Mouse (Mus musculus) gastrocnemius, postnatal 25 days (tissue): ENCODE data around the gene Acsf3. TPM values are rescaled to one million over a fixed set of nuclear protein-coding genes. Genes with fewer than 3 reads are reported as not detected.

Source experiments
- DNase-seq: peaks from one replicate; pipeline ENCODE4 v3.0.0; 2022
- long read RNA-seq, 2 experiments: library from polyadenylated mRNA; stranded (forward); transcript quantifications; one replicate each; pipeline ENCODE4 v2.0.0; 2021
- total RNA-seq, 2 experiments: library from RNA; stranded (reverse); gene quantifications; 1 replicate in 1 of 2; 2 replicates in 1 of 2; pipeline ENCODE4 v1.2.3; 2021

Acsf3 gene
- total RNA-seq = 10 to 100 TPM; 12.9 to 13.3 TPM
- long read RNA-seq, experiment 1, partial matches to known transcripts = 0 of 1 reads
- long read RNA-seq, experiment 1, other reads (novel, unspliced or antisense) = 0 of 1 reads
- long read RNA-seq, experiment 2, partial matches to known transcripts = 2 of 6 reads
- long read RNA-seq, experiment 2, other reads (novel, unspliced or antisense) = 1 of 6 reads

DNA sequence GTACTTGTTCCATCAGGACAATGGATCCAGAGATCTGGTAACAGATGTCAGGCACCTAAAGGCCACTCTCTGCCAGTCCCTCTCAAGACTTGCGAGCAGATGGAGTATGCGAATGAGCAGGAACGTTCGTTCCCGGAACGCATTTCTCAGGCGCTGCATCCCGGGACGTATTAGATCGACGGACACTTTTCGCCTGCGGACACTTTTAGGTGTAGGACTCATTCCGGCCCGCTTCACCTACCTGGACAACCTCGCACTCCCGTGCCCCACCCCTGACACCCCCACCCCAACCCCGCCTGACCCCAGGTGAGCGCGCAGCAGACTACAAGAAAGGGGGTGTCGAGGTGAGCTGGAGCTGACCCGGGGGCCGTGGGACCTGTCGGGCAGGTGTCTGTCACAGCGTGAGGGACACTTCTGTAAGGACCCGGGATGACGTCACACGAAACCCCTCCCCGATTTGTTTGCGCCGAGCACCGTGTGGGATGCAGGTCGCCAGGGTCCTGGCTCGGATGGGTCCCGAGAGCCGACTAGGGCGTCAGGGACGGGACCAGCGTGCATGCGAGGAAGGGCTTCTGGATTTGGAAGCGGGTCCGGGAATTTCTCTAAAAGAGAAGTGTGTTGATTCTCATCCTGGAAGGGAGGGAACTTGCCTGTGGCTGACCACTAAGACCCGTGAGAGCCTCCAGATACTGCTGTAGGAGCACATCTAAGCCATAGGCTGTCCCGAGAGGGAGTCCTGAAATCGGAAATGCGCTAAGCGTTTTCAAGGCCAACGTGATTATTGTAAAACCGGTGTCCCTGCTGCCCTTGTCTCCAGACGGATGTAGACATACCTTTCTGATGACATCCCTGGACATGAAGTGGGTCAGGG is at the start of gene Acsf3:
Acsf3 (plus strand) TSS at position 202 of the 871 bp plus-strand sequence.
- DNase-seq = no peak

DNA sequence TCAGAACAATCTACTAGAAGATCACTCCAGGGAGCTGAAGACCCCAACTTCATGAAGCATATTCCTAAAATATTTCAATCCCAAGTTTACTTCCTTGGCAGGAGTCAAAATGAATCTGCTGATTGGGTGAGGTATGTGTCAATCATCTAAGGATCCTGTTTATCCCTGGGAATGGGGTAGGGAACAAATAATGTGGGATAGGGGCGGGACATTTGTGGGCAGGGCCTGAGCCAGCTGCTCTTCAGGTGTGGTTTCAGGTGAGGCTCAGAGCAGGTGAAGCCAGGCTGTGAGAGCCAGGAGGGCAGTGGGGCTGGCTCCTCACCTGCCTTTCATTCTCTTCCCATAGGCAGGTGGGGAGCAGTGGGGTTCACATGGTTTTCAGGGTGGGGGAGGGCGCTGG is 48.5 kb upstream of the Acsf3 start:
- DNase-seq = no peak

GRCm38 (mm10) chr8:122727412-122727811 is 47.9 kb upstream of the Acsf3 start:
- DNase-seq = no peak

DNA sequence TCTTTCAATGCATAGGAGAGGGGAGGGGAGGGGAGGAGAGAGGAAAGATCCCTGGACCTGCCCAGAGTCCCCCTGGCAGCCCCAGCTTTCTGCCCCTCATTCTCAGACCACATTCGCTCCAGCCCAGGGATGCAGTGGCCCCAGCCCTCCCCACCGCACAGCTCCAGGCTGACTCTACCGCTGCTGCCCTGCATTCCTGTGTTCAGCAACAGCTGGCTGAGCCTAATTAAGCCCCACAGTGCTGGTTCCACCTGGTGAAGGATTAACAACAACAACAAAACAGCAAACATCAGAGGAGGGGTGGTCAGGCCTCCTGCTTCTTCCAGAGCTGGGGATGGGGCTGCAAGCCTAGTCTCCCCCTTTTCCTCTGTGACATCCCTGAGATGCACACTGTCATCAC is 46.7 kb upstream of the Acsf3 start:
- no peak for DNase-seq

DNA sequence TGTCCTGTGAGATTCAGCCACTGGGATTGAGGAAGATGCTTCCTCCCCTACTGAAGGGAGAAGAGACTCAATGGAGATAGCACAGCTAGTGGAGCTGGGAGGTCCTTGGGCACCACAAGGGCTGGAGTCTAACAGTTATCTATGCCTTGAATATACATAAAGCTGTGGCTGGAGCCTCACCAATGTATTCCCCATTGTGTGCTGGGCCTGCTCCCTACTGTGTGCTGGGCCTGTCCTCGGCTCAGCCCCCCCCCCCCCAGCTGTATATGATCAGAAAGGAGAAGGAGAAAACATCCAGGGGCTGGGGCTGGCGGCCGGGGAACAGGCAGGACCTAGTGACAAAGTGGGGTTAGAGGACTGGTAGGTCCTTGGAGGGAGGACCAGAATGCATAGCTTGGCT is 40.2 kb upstream of the Acsf3 start:
- DNase-seq = no peak

DNA sequence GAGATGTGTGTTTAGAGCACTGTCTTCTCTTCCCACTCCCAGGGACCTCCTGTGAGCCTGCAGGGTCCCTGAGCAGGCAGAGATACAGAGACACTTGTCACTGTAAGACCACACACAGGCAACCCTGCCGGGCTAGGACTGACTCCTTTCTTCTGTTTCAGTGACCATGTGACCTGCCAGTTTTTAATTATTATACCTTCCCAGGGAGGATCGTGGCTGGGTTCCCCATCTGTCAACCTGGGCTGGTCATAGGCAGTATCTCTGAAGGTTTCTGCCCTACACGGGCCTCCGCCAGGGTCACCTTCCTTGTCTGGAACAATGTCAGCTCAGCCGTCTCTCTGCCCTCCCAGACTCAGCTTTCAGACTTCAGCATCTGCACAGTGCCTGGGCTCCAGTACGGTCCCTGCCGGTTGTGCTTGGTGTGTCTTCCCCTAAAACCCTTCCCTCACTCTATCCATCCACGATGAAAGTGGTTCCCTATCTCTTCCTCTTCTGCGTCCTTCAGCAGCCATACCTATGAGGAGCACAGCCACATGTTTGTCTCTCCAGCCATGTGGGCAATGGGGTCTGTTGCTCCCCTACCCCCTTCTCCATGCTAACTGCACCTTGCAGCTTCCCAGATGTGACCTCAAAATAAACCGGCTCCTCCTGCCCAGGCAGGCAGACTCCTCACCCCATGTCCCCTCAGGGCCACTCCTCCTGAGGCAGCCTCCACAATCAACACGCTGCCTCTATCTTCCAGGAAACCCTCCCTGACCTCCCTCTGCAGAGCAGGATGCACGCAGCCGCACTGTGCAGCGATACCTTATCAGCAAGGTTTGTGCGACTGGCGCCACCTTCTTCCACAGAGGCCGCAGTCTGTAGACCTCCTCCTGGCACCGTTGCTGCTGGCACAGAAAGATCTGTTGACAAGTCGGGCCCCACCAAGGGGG is 39.5 kb upstream of the Acsf3 start:
- DNase-seq = no peak

DNA sequence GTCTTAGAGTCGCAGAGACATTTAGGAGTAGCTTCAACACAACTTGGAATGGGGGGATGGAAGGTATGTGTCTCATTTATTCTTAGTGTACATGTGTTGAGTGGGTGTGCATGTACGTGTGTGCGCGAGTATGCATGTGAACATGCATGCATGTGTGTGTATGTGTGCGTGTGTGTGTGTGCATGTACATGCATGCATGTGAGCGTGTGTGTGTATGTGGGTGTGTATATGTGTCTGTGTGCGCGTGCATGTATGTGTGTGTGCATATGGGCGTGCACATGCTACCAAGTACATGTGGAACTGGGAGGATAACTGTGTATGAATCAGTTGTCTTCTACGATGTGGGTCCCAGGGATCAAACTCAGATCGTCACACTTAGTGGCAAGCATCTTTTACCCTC is 38.7 kb upstream of the Acsf3 start:
- DNase-seq = no peak

DNA sequence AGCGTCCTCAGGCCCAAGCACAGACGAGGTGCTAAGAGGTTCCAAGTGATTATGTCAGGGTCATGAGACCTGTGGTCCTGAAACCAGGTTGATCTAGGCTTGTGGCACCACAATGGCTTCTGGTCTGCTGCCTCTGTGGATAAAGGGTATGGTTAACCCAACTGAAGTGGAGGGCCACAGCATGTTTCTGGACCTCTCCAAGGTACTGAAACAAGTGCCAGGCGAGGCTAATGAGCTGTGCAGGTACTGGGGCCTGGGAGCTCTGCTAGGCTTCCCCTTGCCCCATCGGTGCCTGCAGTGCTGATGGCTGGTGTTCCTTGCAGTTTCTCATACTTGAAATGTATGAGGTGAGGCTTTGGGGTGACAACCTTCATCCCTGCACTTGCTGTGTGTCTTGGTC is 38.2 kb upstream of the Acsf3 start:
- no peak for DNase-seq

- DNase-seq = no peak
These were observed 37.4 kb upstream of the Acsf3 start for GRCm38 (mm10) chr8:122737886-122738285.

GRCm38 (mm10) chr8:122739102-122739725 is 36.1 kb upstream of the Acsf3 start:
- no peak for DNase-seq

- no peak for DNase-seq
These were observed 32.8 kb upstream of the Acsf3 start for GRCm38 (mm10) chr8:122742471-122742870.

DNA sequence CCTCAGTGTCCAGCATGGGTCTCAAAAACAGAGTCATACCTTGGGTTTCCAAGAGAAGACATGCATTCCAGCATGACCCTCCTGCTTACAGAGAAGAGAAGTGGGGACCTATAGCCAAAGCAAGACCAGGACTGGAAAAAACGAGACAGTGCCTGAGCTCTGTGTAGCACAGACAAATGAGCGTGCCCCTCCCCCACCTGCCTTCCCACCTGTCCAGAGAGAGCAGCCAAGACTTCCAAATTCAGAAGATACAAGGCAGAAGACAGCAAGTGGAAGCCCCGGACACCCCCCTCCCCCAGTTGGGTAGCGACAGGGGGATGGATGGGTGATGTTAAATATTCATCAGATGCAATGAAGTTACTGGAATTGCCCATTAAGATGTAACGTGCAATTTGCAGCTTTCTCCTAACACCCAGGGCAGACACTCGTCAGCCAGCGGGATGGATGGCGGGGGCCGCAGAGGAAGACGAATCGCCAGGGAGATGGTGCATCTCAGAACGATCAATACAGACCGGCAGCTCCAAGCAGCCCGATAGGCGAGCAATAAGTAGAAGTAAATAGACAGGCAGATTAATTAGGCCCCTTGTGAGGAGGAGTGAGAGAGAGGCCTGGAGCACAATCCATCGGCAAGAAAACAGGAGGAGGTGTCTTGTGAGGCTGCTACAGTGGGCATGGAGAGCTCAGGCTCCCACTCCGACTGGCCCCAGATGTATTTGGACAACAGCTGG is 30.1 kb upstream of the Acsf3 start:
- no peak for DNase-seq

DNA sequence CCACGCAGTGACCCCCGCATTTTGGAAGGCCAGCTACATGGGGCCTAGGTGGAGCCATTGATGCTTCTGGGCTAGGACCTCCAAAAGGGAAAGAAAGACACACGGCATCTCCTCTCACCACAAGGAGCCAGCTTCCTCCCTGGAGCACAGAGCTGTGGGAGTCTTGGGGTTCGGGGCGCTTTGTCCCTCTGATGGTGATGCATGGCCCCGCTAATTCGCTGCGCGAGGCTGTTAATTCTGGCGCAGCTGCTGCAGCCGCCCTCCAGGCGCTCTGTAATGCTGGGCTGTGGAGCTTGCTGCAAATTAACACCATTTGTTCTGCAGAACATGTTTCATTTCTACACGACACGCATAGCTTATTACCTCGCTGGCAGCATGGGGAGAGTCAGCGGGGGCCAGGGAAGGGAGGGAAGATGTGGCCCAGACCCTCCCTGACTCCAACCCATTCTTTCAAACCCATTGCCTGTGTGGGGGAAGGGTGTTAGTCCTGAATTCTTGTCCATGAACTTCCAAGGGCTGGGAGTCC is 29.5 kb upstream of the Acsf3 start:
- DNase-seq = no peak

- DNase-seq = no peak
These were observed 28.8 kb upstream of the Acsf3 start for GRCm38 (mm10) chr8:122746439-122746838.

GRCm38 (mm10) chr8:122747825-122748224 is 27.5 kb upstream of the Acsf3 start:
- no peak for DNase-seq

DNA sequence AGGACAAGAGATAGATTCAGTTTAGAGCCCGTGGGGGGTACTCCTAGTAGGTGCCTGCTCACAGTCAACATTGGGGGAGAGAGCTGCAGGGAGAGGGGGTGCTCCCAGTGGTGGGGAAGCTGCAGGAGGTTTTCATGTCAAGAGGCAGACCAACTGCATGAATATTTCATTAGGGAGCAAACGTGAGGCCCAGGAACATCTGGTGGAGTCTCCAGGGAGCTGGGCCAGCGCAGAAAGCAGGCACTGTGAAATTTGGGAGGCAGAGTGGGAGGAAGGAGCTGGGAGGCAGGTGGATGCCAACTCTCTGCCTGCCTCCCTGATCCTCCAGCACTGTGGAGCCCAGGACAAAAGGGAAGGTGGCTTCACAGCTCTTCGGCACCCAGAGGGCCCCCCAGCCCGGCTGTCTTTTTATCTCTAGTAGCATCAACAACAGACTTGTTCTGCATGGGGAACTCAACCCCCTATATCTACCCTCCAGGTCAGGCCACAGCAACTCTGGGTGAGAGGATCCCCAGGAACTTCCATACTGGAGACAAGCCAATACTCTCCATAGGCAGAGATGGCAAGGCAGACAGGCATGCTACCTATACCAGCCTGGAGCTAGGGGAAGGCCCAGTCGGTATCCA is 25.8 kb upstream of the Acsf3 start:
- DNase-seq = no peak

DNA sequence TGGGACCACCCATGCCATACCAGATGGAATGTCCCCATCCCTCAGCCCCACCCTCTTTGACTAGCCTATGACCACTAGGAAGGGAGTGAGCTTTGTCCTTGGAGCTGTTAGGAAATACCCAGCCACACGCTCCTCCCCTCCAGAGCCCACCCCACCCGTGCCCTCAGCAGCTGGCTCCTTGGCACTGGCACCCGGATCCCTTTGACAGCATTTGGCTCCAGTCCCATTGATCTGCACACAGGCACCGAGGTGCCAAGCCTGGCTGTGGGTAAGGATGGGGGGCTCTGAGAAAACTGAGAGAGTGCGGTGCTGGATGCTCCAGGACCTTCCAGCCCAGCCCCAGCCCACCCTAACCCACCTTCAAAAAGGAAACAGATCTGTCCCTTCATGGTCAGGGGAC is 23.9 kb upstream of the Acsf3 start:
- DNase-seq = no peak

- no peak for DNase-seq
These were observed 23.1 kb upstream of the Acsf3 start for GRCm38 (mm10) chr8:122752111-122752721.

GRCm38 (mm10) chr8:122758597-122758996 is 16.7 kb upstream of the Acsf3 start:
- DNase-seq = no peak

DNA sequence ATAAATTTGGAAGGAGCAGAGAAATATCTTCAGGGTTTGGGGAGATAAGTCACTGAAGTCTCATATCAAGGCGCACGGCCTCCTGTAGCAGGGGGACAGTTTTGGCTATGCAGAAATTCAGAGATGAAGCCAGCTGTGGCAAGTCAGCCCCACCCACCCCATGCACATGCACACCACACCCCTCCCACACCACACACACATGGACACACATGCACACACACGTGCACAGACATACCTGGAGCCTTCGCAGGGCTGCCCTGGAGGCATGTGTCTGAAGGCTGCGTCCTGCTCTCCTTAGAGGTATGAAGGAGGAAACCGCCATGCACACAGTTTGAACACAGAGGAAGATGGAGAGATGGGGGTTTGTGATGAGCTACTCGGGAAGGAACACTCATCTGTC is 15.2 kb upstream of the Acsf3 start:
- no peak for DNase-seq
